Mouse (Mus musculus) induced T-regulatory cell, adult 2 months (primary cell): Measurements from ENCODE around the gene Clrn2.
"Not testable (repeated sequence)": the region's sequence is repeated elsewhere in the genome, so short reads cannot be mapped to it uniquely, and the experiment has no call there.

Experiments
- DNase-seq: peaks from one replicate; pipeline ENCODE4 v3.0.0-alpha.2; 2012; ENCODE audit warnings: low read depth

Gene Clrn2

DNA sequence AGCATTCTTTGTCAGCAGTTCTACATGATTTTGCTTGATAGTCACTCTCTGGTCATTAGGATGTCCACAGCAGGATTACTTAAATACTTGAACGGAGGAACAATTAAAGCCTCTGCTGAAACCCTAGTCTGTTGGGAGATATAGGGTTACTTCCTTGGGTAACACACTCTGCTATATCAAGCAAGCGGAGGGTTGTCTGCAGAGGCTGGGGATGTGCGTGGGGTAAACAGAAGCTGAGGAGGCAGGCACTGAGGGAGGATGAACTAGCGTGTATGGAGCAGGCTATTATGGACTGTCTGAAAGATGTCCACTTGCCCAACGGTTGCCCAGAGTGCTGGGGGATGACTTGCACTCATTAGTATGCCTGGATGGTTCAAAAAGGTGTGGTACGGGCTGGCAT, at the start of gene Clrn2:
Clrn2 (plus strand) TSS at position 301 of the 400 bp plus-strand sequence.
- DNase-seq: no peak

DNA sequence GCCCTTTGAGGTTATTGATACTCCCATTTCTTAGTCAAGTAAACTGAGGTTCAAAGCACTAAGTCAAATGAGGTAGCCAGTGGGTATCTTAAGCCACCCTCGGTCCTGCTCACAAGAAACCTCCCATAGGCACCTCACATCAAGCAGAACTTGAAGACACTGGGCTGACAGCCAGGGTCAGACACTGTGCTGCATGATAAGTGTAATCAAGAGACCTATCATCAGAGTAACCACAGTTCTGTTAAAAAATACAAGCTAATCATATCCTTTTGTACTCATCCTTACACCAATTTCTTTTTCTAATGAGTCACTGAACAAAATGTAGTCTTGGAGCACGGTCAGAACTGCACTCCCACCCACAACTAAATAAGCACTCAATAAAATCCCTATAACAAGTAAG, 47.4 kb upstream of the Clrn2 start:
- DNase-seq: no peak

DNA sequence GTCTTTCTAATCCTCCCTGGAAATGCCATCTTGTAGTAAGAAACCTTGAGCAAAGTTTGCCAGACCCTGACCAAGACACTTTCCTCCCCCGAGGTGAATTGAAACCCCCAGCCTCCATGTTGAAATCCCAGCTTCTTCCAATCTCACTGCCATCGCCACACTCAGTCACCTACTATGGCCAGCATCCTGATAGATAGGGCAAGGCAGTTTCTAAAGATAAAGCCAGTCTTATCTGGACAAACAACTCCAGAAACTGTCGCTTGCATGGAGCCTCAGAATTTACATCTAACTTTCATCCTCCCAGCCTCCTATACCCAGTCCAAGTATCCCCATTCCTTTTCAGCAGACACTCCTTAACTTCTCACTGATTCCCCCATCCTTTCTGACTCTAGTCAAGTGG, 37.1 kb upstream of the Clrn2 start:
- no peak for DNase-seq

DNA sequence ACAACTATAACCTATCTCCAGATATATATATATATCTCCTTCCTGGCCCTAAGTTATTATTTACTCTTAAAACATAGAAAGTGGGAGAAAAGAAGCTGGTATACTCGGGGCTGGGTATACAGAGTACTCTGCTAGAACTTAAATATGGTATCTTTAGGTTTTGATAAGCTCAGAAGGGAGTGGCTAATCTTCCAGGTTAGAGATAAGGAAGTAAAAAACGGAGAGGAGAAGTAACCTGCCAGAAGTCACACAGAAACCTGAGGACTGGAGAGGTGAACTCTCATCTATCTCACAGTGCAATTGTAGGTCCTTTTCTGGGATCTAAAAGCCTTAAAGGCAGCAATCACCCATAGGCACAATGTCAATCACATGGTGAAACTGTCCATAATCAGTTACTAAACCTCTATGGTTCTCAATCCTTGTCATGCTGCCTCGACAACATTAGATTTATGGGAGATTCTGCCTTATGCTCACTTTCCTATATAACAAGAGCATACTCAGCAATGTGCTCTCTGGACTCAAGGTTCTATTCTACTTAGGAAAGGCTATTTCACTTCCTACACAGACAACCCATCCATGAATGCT, 35.6 kb upstream of the Clrn2 start:
- no peak for DNase-seq

DNA sequence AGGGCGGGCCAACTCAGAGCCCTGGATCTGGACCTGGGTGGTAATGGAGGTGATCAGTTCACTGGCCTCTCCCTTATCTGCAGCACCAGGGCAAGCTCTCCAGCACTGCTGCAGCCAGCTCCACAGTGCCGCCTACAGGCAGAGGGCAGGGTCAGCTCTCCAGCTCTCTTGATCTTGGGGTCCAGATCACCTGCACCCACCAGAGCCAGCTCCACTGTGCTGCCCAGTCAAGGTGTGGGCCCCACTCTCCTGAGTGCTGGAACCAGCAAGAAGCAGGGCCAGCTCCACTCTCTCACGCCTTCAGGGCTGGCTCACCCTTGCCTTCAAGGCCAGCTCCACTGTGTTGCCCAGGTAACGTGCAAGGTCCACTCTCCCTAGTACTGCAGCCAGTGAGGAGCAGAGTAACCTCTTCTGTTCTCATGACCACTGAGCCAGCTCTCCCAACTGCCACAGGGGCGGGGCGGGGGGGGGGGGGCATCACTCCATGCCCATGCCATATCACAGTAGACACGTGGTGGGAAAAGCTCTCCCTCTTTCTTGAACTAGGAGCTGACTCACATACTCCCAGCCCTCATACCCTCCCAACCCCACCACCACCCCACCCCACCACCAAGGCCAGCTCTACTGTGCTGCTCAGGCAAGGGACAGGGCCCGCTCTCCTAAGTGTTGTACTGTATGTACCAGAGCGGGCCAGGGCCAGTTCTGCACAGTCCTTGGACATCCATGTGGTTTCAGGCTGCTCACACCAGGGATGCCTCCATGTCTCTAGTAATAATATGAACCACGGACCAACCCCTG, 33.5 kb upstream of the Clrn2 start:
- DNase-seq: no peak

DNA sequence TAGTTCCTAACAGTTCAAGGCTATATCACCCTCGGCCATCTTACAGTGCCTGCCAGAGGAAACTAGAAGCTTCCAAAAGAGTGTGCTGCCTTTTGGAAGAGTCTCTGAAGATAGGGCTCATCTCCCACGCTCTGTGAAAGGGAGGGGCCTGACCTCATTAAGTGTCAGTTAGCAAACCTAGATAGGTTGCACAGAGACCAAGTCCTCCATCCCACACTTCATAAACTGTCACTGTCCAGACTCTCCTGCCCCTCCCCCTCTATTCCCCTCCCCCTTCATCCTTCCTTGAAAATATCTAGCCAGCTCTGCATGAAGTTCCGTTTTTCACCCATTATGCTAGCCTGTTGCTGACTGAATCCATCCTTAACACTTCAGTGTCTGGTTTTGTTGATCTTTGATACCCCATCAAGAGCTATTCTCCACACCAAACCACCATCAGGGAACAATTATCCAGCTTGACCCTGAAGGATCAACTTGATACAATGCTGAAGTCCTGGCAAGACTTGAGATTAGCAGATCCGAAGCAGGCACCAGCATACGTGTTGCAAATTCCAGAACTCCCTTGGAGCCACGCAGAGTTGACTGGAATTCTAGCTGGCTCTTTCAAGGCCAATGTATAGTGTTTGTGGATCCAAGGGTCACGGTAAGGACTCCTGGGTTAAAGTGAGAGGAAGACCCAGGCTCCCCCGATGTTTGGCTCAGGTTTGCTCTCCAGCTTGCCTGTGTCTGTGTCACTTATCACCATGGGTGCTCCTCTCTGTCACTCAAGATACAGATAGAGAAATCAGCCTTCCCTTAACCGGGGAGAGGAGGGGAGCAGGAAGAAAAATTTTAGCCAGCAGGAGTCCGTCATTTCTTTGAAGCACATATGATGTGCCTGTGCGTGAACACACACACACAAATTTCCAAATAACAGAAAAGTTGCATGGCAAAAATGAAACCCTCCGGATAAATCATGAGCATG, 31.4 kb upstream of the Clrn2 start:
- no peak for DNase-seq

DNA sequence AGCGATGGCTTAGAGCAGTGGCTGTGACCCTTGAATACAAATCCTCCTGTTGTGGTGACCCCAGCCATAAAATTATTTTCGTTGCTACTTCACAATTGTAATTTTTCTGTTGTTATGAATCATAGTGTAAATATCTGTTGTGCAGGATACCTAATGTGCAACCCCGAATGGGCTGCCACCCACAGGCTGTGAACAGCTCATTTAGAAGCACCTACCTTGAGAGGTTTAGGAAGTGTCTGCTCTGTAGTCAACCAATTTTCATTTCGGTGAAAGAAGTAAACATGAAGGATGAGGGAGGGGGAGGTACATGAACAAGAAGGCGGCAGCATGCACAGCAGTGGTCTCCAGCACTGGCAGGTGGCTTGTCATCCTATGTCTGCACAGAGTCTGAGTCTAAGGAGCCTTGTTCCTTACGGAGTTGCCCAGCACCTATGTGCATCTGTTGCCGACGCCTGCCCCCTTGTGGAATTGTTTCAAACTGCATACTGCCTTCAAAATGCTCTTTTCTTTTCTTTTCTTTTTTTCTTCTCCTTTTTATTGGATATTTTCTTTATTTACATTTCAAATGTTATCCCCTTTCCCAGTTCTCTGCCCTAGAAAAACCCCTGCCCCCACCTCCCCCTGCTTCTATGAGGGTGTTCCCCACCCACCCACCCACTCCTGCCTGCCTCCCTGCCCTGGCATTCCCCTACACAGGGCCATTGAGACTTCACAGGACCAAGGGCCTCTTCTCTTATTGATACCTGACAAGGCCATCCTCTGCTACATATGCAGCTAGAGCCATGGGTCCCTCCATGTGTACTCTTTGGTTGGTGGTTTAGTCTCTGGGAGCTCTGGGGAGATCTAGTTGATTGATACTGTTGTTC, 29.3 kb upstream of the Clrn2 start:
- peak; percentile 54 for DNase-seq

DNA sequence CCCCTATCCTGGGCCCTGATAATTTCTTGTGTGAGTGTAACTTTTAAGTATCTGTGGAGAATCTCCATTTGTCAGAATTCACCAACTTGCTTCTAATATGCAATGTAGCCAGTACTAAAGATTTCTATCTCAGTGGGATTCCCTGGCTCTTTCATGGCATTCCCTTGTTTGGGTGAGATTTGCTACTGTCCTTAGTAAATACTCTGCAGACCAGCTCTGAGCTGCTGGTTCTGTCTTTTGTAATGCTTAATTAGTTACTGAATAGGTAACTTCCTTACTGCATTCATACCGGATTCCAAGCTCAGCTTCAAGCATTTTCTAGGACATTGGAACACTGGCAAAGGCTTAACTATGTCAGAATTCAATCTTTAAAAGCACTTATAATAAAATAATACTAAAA, 27.8 kb upstream of the Clrn2 start:
- DNase-seq: not testable (repeated sequence)

DNA sequence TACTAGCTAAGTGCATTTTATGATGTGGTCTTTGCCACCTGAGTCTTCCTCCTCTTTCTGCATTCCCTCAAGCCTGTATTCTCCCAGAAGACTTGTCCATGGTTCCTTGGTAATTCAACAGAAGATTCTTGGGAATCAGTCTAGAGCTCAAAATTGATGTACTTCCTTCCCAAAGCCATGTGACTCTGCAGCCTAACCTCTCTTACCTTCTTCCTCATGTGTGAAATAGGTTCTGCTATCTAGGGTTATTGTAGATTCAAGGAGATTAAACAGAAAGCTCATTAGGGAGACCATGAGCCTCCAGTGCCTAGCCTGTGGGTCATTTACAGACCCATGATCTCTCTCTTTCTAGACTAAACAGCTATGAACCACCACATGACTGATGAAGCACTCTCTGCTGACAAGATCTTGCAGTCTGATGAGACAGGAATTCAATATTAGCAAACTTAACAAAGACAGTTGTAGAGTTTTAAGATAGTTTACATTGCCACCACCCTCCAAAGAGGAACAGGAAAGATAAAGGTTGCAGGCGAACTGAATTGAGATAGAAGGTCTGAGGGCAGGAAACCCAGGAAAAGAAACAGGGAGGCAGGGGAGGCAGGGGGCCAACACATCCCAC, 27.0 kb upstream of the Clrn2 start:
- DNase-seq: no peak

DNA sequence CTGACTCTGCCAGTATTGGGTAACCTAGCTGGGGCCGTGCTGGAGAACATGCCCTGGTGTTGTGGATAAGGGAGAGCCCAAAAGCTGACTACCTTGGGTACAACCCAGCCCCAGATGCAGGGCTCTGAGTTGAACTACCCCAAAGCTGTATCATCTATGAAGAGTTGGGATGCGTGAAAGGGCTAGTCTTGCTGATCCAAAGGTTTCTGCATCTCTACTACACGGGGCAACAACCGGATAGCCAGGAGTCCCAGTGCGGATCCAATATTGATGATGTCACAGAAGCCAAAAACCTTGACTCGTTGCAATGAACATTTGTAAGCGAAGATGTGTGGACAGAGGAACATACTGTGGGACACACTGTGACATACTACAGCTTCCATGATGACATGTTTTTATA, 25.7 kb upstream of the Clrn2 start:
- DNase-seq: no peak

DNA sequence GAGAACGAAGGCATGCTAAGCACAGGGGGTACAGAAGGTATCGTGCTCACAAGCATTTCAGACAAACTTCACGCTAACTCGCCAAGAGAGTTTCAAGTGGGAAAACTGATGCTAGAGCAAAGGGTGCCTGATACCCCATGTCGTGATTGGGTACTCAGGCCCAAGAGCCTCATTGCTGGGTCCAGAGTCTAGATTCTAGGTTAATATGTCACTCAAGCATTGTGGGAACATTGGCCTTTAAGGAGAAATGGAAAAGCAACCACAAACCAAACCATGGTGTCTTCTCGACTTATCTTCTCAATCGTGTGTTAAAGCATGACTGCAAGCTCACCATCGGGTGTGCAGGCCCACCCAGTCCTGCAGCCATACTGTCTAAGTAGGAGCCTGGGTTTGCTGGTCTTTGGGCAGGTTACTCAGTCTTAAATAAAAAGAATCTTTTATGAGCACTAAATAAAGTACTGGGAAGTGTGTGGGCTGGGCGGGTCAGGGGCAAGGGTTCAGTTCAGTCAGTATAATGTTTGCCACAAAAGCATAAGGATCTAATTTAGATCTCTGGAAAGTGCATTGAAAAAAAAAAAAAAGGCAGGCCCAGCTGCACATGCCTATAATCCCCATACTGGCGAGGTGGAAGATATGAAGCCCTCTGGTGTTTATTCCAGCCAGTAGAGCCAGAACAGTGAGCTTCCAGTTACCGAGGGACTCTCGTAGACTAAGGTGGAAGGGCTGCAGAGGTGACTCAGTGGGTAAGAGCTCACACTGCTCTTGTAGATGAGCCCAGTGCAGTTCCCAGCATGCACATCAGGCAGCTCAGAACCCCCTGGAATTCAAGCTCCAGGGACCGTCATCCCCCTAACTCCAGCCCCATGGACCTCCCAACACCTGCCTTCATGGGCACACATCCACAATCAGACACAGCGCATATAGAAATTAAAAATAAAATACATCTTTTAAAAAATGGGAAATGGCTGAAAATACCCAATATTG, 17.3 kb upstream of the Clrn2 start:
- DNase-seq: no peak

DNA sequence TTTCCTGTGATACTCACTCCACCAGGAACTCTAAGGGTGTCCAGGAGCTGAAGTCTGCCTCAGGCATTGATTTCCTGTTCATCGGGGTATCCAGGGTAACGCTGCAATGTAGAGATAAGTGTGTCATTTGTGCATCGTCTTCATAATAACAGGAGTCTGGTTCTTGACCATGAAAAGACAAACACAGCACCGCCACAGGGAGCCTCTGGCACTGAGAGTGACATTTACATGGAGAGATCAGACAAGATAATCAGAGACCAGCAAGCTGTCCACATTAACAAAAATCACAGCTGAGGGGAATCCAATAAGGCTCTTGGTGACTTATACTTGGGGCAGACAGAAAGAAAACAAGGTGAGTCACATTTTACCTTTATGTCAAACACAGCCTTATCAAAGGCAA, 15.7 kb upstream of the Clrn2 start:
- DNase-seq: no peak

DNA sequence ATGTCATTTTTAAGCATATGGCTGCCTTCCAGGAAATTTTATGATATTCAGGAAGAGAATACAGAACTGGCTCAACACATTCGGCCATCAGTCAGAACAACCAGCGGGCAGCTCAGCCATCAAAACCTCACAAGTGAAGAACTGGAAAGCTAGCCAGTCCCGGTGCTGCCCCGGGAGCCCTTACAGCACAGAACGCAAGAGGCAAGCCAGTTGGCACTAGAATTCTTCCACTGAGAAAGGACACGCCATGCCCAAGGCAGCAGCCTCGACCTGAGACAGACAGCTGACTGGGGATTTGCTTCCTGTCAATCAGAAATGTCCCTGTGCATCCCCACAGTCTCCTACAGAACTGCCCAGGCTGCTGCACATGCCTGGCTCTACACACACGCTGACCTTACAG, 15.2 kb upstream of the Clrn2 start:
- no peak for DNase-seq

DNA sequence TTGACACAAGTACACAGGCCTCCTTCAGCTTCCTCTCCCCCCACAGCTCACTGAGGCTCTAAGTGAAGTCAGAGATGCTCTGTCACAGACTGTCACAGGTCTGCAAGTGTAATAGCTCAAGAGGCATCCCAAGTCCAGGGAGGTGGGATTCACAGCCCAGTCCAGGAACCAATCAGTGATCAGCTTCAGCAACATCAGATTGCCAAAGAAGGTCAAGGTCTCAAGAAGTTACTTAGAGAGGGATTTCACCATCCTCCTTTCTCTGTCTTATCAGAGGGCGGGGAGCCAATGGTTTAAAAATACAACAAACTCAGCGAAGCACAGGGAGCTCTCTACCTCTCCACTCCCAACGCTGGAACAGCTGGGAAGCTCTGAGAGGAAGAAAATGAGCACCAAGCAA, 12.4 kb upstream of the Clrn2 start:
- no peak for DNase-seq

DNA sequence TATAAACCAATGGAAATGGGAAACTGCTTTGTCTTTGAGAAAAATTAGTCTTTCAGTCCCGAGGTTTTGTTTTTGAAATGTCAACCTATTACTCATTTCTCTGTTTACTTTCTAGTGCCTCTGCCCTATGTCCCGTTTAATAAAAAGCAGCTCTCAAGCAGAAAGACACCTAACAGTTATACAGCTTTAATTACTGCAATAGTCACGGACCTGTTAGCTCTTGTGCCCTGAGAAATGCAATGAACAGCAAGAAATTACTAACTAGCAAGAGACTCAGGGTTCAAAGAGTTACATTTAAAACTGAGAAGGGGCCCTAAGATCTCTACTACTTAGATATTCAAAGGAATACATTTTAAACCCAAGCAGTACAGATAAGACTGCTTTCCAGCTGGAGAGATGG, 11.8 kb upstream of the Clrn2 start:
- DNase-seq: no peak

DNA sequence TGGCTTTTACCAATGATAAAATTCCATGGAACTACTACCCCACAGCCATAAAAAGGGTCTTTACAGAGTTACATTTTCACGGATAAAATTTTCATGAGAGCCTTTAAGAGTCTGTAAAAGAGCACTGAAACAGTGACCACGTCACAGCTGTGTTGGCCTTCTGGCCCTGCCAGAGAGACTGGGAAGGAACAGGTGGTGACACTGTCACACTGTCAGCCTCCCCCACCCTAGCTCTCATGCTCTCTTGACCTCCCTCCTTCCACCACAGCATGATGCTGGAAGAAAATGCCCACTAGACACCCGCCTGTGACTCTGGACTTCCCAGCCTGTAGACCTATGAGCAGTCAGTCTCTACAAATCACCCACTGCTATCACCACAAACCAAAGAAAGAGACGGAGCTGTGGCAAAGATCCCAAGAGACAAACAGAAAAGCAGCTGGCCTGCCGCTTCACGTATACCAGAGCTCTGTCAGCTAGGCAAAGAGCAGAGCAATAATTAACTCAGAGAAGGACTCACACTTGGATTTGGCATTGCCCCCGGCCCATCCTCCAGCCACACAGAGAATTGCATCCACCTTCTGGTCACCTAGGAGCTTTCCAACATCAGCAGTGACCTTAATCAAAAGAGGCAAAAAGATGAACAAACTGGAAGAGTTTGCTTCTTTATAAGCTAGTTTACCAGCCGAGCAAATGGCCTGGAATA, 9.3 kb upstream of the Clrn2 start:
- DNase-seq: no peak

DNA sequence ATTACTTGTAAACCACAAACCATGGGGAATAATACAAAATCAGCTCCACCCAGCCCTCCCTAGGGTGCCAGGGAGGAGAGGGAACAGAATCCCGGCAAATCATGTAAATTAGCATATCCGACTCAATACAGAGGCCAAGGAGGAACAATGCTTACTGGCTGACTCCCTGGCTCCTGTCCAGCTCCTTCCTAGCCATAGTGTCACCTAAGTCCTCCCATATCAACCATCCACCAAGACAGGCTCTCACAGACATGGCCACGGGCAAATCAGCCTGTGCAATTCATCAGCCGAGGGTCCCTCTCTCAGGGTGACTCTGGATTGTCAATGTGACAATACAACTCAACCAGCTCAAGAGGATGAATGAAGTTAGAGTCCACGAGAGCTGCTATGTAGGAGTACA, 4.9 kb upstream of the Clrn2 start:
- DNase-seq: peak; percentile 3

DNA sequence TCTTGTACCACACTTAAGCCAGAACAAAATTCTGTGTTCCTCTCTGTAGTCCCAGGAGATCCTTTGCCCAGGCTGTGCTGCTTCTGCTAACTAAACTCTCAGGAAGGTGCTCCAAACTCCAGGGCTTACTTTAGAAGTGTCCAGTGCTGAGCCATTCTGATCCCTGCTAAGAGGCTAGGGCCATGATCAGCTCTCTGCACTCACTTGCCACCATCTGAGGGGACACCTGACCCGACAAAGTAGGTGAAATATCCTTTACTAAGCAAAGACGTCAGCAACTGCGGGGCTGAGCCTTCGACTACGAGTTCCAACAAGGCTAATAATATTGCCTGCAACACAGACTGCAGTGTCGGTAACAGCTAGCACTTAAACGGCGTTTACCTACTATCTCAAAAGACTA, 4.3 kb upstream of the Clrn2 start:
- no peak for DNase-seq
